Mouse (Mus musculus) forebrain, embryonic 13.5 days (tissue): ENCODE results near the gene Rab32. TPM values are rescaled to one million over a fixed set of nuclear protein-coding genes. Genes with fewer than 3 reads are reported as not detected.
A peak's percentile ranks its signal among the peaks of the same experiment; 100 is the strongest.
"Not testable (repeated sequence)": the region's sequence is repeated elsewhere in the genome, so short reads cannot be mapped to it uniquely, and the experiment has no call there.

Experiments
- ATAC-seq: fragments of 200-750 bp; cut with Nextera tagmentation; 2 replicates; pipeline ENCODE4 v1.8.0; 2017
- H3K27ac ChIP-seq: fragments of 300-500 bp; sonication (generic); 2 replicates; pipeline ENCODE4 v1.5.1; 2015; ENCODE audit warnings: inconsistent platforms, mild to moderate bottlenecking, moderate library complexity
- H3K27me3 ChIP-seq: fragments of 300-500 bp; sonication (generic); 2 replicates; pipeline ENCODE4 v1.6.1; 2015; ENCODE audit warnings: mild to moderate bottlenecking, inconsistent platforms
- H3K36me3 ChIP-seq: fragments of 300-500 bp; sonication (generic); 2 replicates; pipeline ENCODE4 v1.6.1; 2015; ENCODE audit warnings: mild to moderate bottlenecking, inconsistent platforms; ENCODE audit not compliant: poor library complexity, severe bottlenecking
- H3K4me1 ChIP-seq: fragments of 300-500 bp; sonication (generic); 2 replicates; pipeline ENCODE4 v1.6.1; 2015; ENCODE audit warnings: inconsistent platforms
- H3K4me2 ChIP-seq: fragments of 300-500 bp; sonication (generic); 2 replicates; pipeline ENCODE4 v1.6.1; 2015; ENCODE audit warnings: inconsistent platforms, mild to moderate bottlenecking, moderate library complexity
- H3K4me3 ChIP-seq: fragments of 300-500 bp; sonication (generic); 2 replicates; pipeline ENCODE4 v1.5.1; 2015; ENCODE audit warnings: mild to moderate bottlenecking, inconsistent platforms
- H3K9ac ChIP-seq: fragments of 300-500 bp; sonication (generic); 2 replicates; pipeline ENCODE4 v1.6.1; 2015; ENCODE audit warnings: mild to moderate bottlenecking, inconsistent platforms
- H3K9me3 ChIP-seq: fragments of 300-500 bp; sonication (generic); replicated peaks from 2 replicates; pipeline ENCODE4 v1.6.1; 2016; ENCODE audit warnings: inconsistent platforms
- WGBS: fragments of 180-500 bp; shearing (Covaris S2); methylation state at CpG from one replicate; pipeline ENCODE4 v1.1.7; 2015; 5-methylcytosine and 5-hydroxymethylcytosine counted together
- polyA plus RNA-seq: library from polyadenylated mRNA; unstranded; fragments of >200 nt; fragmentation: Nextera tagmentation; extraction: Ambion mirVana; gene quantifications from 2 replicates; pipeline ENCODE4 v1.2.1, GENCODE M21; 2015

Gene Rab32
- 3.7 and 4.7 TPM in 2 replicates for polyA plus RNA-seq

DNA sequence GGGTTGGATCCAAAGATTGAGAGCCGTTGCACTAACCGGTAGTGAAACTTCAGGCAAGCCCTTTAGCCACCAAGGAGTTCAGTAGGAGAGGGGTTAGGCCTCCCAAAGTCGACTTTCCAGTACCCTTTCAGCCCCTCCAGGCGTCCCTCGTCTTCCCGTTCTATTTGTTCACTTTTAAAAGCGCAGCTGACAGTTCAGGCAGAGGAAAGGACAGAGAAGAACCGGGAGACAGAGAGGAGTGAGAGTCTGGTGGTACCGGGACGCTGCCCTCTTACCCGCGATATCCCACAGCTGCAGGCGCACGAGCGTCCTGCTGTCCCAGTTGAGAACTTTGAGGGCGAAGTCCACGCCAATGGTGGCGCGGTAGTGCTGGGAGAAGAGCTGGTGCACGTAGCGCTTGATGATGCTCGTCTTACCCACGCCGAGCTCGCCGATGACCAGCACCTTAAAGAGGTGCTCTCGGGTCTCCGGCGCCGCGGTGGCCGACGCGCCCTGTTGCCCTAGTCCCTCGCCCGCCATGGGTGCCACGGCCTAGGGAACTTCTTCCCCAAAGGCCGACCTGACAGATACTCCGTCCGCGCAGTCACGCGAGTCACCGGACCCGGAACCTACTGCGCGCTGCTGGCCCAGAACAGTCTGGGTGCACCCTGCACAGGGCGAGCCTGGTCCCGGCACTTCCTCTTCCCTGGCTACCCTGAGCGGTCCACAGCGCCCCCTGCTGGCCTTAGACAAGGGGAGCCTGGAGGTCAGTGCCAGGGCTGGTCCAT is at the start of gene Rab32:
TSS of gene Rab32 (minus strand) at position 696 of the 767 bp plus-strand sequence.
- Histone ChIP-seq H3K36me3 (no peaks in the 10 kb centered on the region), H3K9ac (peak within 1 kb of the TSS; percentile 68), H3K4me2 (peak within 1 kb of the TSS; percentile 97), H3K9me3 (no peaks in the 10 kb centered on the region), H3K27me3 (no peaks in the 10 kb centered on the region), H3K4me1 (0 out of 2 replicates have a peak, but pooled peaks cover 5% of the 10 kb centered on the region), H3K27ac (no peak within 1 kb of the TSS), H3K4me3 (peak within 1 kb of the TSS; percentile 65)
- WGBS = under 1% methylated on average over 51 of the region's 51 CpGs
- peak; percentile 97 for ATAC-seq

DNA sequence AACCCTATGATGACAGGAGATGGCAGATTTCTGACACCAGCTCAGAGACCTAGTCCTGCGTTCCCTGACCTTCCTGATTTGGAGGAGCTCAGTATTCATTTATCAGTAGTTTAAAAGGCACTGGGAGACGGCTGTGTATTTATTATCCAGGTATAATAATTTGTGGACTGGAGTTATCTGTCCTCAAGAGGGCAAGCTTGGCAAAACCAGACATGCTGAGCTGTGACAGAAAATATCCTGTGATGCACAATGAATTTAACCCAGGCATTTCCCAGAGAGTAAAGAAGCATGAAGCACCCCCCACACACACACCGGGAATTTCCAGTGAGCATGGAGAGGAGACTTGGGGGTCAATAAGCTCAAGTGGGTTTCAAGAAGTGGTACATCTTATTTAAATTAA is 42.7 kb upstream of the Rab32 start:
- no peak for ATAC-seq
- Histone ChIP-seq H3K4me3 (no peak overlapping the region), H3K36me3 (no peaks in the 10 kb centered on the region), H3K4me1 (no peaks in the 10 kb centered on the region), H3K9ac (no peak overlapping the region), H3K27me3 (no peaks in the 10 kb centered on the region), H3K4me2 (no peak overlapping the region), H3K9me3 (no peaks in the 10 kb centered on the region), H3K27ac (no peak overlapping the region)
- 88% methylated on average over 3 of the region's 3 CpGs for WGBS

DNA sequence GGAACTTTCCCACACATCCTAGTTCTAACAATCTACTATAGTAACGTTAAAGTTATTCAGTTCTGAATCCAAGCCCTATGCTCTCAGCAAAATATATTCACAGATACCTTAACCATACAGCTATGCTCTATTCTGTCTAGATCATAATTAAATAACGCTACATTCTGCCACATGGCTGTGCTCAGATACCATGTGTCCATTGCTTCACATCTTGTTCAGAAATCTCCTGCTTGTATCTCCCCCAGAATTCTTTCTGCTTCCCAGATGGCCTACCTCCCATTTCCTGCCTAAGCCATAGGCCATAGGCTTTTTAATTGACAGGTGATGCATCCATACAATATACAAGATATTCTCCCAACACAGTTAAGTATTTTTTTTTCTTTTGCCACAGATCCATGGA is 39.4 kb upstream of the Rab32 start:
- H3K4me1 ChIP-seq, H3K36me3 ChIP-seq, H3K27ac ChIP-seq, H3K9ac ChIP-seq, H3K9me3 ChIP-seq, H3K4me2 ChIP-seq, ATAC-seq, H3K27me3 ChIP-seq, H3K4me3 ChIP-seq: not testable (repeated sequence)
- WGBS = 92% methylated on average over 2 of the region's 2 CpGs

DNA sequence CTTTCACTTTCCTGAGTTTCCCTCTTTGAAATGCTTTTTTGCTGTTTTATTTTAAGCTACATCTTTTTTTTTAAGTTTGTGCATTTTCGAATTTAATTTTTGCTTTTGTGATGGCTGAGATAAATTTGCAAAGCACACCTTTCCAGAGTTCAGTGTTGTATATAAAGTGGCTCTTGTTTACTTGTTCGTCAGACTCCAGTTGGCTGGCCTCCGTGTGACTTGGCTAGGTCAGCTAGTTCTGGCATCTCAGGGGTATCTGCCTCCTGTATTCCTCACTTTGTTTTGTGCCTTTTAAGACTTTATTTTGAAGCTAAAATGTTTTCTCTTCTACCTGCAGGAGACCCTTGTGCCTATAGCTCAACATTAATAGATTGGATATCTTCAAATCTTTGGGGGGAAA is 22.7 kb upstream of the Rab32 start:
- H3K27me3 ChIP-seq = no peaks in the 10 kb centered on the region
- no peaks in the 10 kb centered on the region for H3K9me3 ChIP-seq
- no peak for ATAC-seq
- 85% methylated on average over 3 of the region's 3 CpGs for WGBS
- H3K4me3 ChIP-seq = no peak overlapping the region
- H3K27ac ChIP-seq = no peak overlapping the region
- H3K36me3 ChIP-seq = no peaks in the 10 kb centered on the region
- H3K4me1 ChIP-seq = no peaks in the 10 kb centered on the region
- H3K4me2 ChIP-seq = no peak overlapping the region
- no peak overlapping the region for H3K9ac ChIP-seq

DNA sequence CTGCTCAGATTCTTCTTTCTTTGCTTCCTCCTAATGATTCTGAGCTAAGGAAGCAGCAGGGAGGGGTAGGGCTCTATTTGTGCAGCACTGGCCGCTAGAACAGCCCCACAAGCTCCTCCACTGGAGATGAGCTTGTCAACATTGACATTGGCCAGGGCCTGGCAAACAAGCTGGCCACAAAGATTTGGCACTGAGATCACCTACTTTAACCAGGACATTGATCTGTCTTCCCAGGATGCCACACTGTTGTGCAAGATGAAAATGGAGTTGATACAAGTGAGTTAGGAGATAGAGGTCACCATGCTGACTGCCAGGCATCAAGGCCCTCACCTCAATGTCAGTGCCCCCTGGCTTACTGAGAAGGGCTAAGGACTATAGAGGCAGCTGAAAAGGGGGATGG is 21.8 kb upstream of the Rab32 start:
- H3K9ac ChIP-seq = no peak overlapping the region
- H3K9me3 ChIP-seq = no peaks in the 10 kb centered on the region
- H3K27ac ChIP-seq = no peak overlapping the region
- WGBS = 83% methylated on average over 1 of the region's 1 CpGs
- no peak for ATAC-seq
- H3K36me3 ChIP-seq = no peaks in the 10 kb centered on the region
- H3K4me2 ChIP-seq = no peak overlapping the region
- no peaks in the 10 kb centered on the region for H3K27me3 ChIP-seq
- H3K4me1 ChIP-seq = no peaks in the 10 kb centered on the region
- no peak overlapping the region for H3K4me3 ChIP-seq

DNA sequence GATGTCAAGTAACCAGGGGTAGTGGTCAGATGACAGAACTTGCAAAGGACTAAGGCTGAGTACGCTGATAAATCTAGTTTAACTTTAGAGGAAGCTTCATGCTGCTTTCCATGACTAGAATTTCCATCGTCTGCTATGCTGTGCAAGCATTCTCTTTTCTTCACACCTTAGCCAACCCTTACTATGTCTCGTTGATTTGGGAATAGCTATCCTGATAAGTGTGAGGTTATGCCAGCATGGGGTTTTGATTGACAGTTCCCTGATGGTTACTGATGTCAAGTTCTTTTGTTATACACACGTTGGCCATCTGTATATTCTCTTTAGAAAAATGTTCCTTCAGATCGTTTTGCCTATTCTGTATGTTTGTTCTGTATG is 259 bp upstream of the Rab32 start:
- no peaks in the 10 kb centered on the region for H3K9me3 ChIP-seq
- H3K27me3 ChIP-seq = no peaks in the 10 kb centered on the region
- peak; percentile 58; the same call in 1 of the 2 replicates for ATAC-seq
- 0 out of 2 replicates have a peak, but pooled peaks cover 5% of the 10 kb centered on the region for H3K4me1 ChIP-seq
- no peak overlapping the region for H3K27ac ChIP-seq
- no peaks in the 10 kb centered on the region for H3K36me3 ChIP-seq
- H3K9ac ChIP-seq = peak overlapping the region; percentile 68; the same call in 1 of the 2 replicates
- H3K4me2 ChIP-seq = peak overlapping the region; percentile 97
- peak overlapping the region; percentile 65 for H3K4me3 ChIP-seq
- WGBS = 40% methylated on average over 5 of the region's 5 CpGs

DNA sequence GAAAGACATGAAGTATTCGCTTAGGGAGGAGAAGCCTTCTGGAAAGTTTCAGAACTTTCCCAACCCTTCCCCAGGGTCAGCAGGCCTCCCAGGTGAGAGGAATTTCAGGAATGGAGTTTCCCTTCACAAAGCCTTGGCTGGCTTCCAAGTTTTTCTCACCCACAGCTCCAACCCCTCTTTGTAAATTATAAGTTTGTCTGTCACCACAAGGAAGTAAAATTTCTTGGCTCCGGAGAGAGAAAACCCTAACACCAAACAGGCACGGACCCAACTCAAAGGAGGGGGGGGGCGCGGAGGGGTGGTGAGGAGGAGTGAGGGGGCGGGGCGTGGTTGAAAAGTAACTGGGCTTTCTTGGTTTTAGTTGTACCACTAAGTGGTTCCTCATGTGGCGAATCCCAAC is 980 bp downstream of the Rab32 start:
- no peaks in the 10 kb centered on the region for H3K27me3 ChIP-seq
- peak overlapping the region; percentile 65 for H3K4me3 ChIP-seq
- H3K4me1 ChIP-seq = 0 out of 2 replicates have a peak, but pooled peaks cover 5% of the 10 kb centered on the region
- no peaks in the 10 kb centered on the region for H3K36me3 ChIP-seq
- H3K27ac ChIP-seq = no peak overlapping the region
- peak overlapping the region; percentile 97 for H3K4me2 ChIP-seq
- WGBS = 12% methylated on average over 8 of the region's 8 CpGs
- ATAC-seq = peak; percentile 34
- H3K9ac ChIP-seq = 0 out of 2 replicates have a peak overlapping the region, but pooled peaks have one; percentile 68
- no peaks in the 10 kb centered on the region for H3K9me3 ChIP-seq

DNA sequence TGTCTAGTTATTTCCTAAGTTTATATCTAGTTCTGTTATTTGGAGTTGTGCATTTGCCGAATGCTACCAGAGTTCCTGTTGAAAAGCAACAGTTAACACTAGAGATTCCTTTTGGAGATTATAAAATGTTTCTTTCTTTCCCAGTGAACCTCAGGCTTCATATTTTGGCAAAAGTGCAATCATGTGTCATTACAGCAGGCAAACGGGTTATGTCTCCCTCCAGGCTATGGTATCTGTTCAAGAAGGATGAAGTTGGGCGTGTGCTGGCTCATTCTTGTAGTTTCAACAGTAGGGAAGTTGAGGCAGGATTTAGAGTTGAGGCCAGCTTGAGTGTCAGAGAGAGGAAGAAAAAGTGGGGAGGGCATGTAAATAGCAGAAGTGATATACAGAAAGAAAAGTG is 2.4 kb downstream of the Rab32 start:
- Histone ChIP-seq H3K27ac (no peak overlapping the region), H3K27me3 (no peaks in the 10 kb centered on the region), H3K4me2 (no peak overlapping the region), H3K9ac (no peak overlapping the region), H3K36me3 (no peaks in the 10 kb centered on the region), H3K9me3 (no peaks in the 10 kb centered on the region), H3K4me1 (0 out of 2 replicates have a peak, but pooled peaks cover 5% of the 10 kb centered on the region), H3K4me3 (no peak overlapping the region)
- WGBS = 90% methylated on average over 3 of the region's 3 CpGs
- ATAC-seq = no peak

DNA sequence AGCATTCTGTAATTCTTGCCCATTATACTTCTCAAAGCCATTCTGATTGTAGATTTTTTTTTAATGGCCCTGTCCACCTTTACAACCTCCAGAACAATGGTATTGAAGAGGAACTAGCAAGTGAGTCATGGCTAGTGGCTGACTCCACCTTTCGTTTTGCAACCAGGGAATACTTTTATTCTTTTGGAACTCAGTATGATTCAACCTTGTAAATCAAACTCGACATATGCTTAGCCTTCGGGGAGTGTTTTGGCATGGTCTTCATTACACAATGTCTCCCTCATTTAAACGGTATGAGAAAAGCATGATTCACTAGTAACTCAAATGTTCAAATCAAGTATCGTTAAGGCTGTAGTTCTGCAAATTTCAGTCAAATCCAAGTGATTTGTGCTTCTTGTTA is 2.8 kb downstream of the Rab32 start:
- 92% methylated on average over 5 of the region's 5 CpGs for WGBS

DNA sequence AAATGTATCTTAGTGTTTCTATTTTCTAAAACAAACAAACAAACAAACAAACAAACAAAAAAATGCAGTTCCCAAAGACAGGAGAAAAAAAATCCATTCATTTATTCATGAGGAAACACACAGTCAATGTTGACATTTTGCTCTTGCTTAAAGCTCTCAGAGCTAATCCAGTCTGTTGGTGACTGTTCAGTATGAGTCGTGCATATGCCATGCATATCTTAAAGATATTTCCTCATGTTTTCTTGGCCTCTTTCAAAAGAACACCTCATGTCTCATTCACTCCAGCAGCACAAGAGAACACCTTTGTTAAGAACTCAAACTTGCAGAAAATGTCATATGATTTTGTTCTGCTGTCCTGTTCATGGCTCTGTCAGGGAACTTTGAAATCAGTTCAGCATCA is 7.9 kb downstream of the Rab32 start:
- H3K9me3 ChIP-seq = no peaks in the 10 kb centered on the region
- H3K4me3 ChIP-seq = no peak overlapping the region
- H3K27ac ChIP-seq = no peak overlapping the region
- no peaks in the 10 kb centered on the region for H3K4me1 ChIP-seq
- WGBS = 86% methylated on average over 1 of the region's 1 CpGs
- no peaks in the 10 kb centered on the region for H3K36me3 ChIP-seq
- no peak for ATAC-seq
- H3K9ac ChIP-seq = no peak overlapping the region
- no peak overlapping the region for H3K4me2 ChIP-seq
- no peaks in the 10 kb centered on the region for H3K27me3 ChIP-seq

More for the DNA sequence above, 2.8 kb downstream of the Rab32 start:
- no peak for ATAC-seq
- H3K36me3 ChIP-seq = no peaks in the 10 kb centered on the region
- 0 out of 2 replicates have a peak, but pooled peaks cover 5% of the 10 kb centered on the region for H3K4me1 ChIP-seq
- H3K4me2 ChIP-seq = no peak overlapping the region
- no peak overlapping the region for H3K27ac ChIP-seq
- H3K9me3 ChIP-seq = no peaks in the 10 kb centered on the region
- H3K27me3 ChIP-seq = no peaks in the 10 kb centered on the region
- H3K9ac ChIP-seq = no peak overlapping the region
- no peak overlapping the region for H3K4me3 ChIP-seq

DNA sequence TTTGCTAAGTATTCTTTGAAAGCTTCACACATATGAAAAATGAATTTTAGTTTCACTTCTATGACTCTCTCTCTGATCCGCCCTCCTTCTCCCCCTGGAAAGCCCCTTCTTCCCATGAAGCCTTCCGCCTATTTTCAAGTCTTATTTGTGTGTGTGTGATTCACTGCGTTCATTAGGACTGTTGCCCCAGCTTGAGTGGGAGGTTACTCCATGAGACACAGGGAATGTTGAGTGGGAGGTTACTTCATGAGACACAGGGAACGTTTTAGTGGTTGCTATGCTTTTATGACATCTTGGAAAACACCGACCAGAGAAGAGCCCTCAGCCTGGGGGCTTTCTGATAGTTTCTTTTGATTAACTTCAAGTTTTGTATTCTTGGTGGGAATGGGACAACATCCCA is 11.4 kb downstream of the Rab32 start:
- H3K27me3 ChIP-seq = no peaks in the 10 kb centered on the region
- H3K9me3 ChIP-seq = no peaks in the 10 kb centered on the region
- ATAC-seq = no peak
- H3K9ac ChIP-seq = no peak overlapping the region
- H3K4me3 ChIP-seq = no peak overlapping the region
- WGBS = 78% methylated on average over 5 of the region's 5 CpGs
- H3K4me1 ChIP-seq = no peaks in the 10 kb centered on the region
- no peaks in the 10 kb centered on the region for H3K36me3 ChIP-seq
- H3K27ac ChIP-seq = no peak overlapping the region
- H3K4me2 ChIP-seq = no peak overlapping the region

DNA sequence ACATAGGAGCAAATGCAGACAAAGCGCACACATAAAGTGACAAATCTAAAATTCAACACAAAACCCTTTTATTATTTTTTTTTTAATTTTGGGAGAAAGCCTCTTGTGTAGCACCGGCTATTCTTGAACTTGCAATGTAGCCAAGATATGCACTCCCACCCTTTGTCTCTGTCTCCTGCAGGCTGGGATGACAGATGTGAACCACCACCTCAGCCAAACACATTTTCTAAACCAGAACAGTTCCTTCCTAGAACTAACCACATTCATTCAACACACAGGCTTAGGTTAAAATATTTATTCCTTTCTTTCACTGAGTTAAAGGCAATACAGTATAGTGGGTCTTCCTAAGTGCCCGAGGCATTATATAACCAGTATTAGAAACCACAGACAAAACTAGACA is 13.1 kb downstream of the Rab32 start:
- no peaks in the 10 kb centered on the region for H3K27me3 ChIP-seq
- no peaks in the 10 kb centered on the region for H3K4me1 ChIP-seq
- no peak overlapping the region for H3K9ac ChIP-seq
- no peaks in the 10 kb centered on the region for H3K36me3 ChIP-seq
- no peak overlapping the region for H3K27ac ChIP-seq
- WGBS = 94% methylated on average over 3 of the region's 3 CpGs
- no peak overlapping the region for H3K4me3 ChIP-seq
- ATAC-seq = no peak
- no peak overlapping the region for H3K4me2 ChIP-seq
- no peaks in the 10 kb centered on the region for H3K9me3 ChIP-seq
